Mouse (Mus musculus) E14TG2a.4 (cell line): ENCODE results near the gene Pacs2.

Source experiments
- CTCF ChIP-seq: conservative IDR thresholded peaks from 2 replicates; pipeline ENCODE4 v1.5.1; 2014; ENCODE audit warnings: low read length
- POU5F1 ChIP-seq: IDR thresholded peaks from 2 replicates; pipeline ENCODE4 v1.6.1; 2014; ENCODE audit warnings: low read length, borderline replicate concordance

DNA sequence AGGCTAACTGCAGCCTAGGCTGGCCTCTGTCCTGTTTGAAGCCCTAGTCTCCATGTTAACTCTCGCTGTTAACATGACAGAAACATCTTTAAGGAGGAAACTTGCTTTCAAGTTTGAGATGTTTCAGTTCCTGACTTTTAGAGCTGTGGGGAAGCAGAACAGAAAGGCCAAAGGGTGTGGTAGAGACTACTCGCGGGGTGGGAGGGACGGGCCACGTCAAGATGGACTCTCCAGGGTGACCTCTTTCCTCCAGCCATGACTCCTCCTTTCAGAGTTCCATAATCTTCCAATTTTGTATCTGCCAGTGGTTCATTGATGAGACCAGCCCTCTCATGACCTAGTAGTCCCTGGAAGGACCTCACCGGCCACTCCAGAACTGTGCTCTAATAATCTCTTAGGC lies 17.1 kb downstream of the Pacs2 start:
- TF ChIP-seq CTCF: no peak
- no peak for TF ChIP-seq POU5F1
